Mouse (Mus musculus): ENCODE data around the gene Igsf8.

Gene Igsf8

DNA sequence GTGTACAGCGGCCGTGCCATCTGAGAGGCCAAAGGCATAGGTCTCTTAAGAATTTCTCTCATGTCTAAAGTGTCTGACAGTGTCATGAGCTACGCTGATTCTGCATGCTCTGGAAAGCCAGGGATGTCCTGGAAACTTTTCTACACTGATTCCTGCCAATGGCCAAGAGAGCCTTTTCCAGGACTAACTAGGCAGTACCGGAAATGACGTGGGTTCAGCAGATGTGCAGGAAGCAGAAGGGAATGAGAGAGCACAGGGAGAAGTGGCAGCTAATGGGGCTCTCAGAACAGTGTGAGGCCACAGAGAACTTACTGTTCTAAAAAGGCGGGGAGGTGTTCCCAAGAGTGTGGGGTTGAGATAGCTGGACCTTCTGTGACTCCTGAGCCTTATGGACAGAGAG is 11.9 kb downstream of the Igsf8 start:
- DNase-seq (ENCODE audit: low read depth, low spot score) = no peak

DNA sequence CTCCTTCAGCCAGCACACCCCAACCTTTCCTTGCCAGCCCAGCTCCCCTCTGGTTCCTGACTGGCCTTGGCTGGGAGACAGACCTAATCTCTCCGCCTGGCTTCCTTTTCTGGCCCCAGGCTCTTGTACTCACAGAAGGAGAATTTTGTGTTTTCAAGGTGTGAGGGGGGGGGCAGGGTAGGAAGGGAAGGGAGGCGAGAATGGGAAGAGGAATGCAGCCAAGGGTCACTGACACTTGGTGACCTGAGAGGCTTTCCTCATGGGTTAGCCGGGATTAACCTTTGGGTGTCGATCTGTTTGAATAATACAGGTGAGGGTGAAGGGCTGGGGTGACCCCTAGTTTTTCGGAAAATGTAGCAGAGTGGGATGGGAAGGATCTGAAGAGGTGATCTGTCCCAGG is 12.7 kb downstream of the Igsf8 start:
- DNase-seq (ENCODE audit: low read depth, low spot score) = no peak

DNA sequence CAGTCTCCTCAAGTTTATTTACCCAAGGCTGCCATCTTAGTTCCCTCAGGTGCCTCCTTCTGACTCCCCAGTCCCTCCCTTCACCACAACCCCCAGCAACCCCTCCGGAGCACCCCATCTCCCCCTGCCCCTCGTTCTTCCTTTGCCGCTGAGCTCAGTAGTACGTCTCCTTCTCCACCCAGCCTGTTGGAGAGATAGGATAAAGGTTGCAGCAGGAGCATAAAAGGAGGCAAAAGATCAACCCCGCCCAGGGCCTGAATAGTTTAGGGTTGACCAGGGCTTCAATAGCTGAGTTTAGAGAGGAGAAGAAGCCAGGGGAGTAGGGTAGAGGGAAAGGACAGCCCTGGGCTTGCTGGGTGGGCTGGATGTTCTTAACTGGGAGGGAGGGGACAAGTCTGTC is 13.1 kb downstream of the Igsf8 start:
- DNase-seq (ENCODE audit: low read depth, low spot score) = no peak

DNA sequence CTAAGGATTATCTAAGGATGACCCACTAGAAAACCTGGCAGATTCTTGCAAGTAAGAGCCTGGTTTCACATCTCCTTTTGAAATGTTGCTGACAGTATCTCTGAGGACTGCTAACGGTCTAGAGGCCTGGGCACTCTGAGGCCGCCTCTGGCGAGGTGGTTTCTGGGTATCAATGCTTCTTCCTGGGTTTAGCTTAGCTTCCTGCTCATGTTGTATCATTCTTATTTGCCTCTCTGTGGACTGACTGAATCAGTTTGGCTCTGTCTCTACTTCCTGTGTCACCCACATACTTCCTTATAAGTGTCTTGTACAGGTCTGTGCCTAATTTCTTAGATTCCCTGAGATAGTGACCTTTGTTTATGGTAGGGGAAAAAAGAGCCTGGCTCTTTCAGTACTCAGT is 15.7 kb downstream of the Igsf8 start:
- no peak for DNase-seq (ENCODE audit: low read depth, low spot score)

DNA sequence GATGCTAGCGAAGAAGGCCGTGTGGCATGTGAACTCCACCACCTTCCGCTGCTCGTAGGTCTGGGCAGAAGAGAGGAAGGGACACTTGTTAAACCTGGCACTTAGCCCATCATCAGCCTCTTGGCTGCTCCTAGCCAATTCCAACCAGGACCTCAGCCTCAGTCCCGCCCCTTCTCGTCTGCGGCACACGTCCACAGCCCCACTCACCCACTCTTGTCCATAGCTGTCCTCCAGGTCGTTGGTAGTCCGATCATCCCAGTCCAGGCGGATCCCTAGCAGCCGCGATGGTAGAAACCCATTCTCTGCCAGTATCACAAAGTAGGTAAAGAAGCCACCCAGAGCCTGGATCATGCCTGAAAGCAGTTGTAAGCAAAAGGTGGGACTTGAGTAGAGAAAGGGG is 16.9 kb downstream of the Igsf8 start:
- DNase-seq (ENCODE audit: low read depth, low spot score) = no peak

DNA sequence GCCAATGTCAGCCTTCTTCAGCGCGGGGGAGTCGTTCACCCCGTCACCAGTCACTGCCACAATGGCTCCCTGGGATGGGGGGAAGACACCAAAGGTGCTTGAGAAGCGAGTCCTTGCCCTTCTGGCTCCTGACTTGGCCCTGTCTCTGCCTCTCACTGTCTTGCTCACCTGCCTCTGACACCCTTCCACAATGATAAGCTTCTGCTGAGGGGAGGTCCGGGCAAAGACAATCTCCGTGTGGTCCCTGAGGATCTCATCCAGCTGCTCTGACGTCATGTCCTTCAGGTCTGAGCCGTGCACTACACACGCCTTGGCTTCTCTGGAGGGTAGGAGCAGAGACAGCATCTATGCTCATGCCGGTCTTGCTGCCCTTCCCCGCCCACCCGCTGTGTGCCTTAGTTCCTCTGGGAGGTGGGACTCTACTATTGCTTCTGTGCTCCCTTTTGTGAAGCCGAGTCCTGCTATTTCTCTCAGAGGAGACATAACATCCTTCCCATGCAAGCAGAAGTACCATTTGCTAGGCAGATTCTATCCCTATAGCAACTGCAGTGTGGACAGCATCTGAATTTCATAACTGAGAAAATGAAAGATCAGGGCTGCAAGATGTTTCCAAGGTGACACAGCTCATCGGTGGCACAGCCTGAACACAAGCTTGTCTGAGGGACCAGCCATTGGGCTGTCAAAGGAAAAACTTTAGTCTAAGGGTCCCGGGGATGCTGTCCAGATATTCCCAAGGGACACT is 18.5 kb downstream of the Igsf8 start:
- peak; percentile 60 for DNase-seq (ENCODE audit: low read depth, low spot score)

DNA sequence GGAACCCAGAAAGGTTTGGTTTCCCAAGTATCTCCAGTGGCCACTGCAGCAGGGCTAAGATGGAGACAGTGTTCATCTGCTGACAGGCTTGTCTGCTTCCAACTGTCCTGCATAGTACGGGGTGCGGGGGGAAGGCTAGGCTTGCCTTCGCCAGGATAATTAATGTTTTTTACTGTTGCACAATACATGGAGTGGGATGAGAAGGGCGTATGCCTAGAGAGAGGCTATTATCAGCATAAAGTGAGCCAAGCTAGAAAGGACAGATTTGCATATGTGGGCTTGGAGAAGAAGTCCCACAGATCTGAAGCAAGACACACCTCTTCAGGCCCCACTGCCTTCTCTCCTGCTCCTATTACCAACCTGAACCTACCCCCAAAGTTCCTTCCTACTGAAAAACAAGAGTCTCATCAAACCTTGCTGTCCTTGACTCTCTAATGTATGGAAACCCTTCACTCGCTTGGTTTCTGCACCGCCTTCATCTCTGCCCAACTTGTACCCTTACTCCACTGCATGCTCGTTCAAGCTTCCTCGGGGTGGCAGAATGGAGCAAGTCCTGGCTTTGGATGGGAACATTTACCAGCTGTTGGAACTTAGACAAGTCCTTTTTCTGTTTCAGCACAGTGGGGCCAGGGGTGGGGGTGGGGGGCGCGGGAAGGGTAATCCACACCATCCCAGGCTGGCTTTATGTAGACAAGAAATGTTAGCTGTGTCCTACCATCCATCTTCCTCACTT is 20.2 kb downstream of the Igsf8 start:
- DNase-seq (ENCODE audit: low read depth, low spot score) = no peak

DNA sequence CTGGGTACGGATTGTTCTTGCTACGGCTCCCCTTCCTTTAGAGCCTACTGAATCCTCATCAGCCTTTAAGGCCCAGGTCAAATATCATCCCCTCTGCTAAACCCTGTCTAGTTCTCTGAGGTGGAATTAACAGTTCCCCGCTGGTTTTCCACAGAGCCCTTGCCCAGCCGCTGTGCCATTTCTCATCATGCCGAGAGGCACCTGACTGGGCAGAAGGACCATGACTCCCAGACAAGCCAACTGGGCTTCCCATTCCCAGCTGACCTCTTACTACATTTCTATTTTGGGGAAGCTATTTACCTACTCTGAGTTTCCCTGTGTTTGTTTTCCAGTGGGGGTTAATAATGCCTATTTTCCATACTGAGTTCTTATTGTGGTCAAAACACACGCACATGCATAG is 21.6 kb downstream of the Igsf8 start:
- DNase-seq (ENCODE audit: low read depth, low spot score) = no peak

DNA sequence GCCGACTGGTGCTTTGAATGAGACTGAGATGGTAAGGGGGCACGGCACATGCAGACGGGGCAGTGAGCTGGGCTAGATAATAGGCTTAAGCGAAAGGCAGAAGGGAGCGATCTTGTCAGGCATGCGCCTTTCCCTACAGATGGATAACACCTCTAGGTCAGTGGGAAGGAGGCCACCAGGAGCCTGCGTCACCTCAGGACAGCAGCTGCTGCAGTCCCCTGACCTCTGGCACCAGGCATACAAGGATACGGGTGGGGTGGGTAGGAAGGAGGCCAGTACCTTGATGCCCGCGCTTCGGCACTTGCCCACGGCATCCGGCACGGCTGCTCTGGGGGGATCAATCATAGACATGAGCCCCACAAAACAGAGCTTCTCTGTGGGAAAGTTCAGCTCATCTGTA is 22.8 kb downstream of the Igsf8 start:
- no peak for DNase-seq (ENCODE audit: low read depth, low spot score)

DNA sequence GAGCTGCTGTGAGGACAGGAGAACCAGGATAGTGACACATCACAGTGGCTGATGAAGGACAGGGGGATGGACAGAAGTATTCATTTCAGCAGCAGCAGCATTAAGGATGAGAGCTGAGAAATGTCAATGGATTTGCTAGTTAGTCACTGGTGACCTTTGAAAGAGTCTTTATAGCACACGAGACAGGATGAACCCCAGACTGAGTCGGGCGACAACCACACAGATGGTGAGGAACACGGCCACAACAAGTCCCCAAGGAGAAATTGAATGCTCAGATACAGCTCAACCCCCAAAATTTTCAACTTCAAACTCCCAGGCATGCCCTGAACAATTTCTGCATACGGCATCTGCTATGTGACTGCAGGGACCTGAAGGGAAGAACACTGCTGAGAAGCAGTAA is 25.3 kb downstream of the Igsf8 start:
- no peak for DNase-seq (ENCODE audit: low read depth, low spot score)

DNA sequence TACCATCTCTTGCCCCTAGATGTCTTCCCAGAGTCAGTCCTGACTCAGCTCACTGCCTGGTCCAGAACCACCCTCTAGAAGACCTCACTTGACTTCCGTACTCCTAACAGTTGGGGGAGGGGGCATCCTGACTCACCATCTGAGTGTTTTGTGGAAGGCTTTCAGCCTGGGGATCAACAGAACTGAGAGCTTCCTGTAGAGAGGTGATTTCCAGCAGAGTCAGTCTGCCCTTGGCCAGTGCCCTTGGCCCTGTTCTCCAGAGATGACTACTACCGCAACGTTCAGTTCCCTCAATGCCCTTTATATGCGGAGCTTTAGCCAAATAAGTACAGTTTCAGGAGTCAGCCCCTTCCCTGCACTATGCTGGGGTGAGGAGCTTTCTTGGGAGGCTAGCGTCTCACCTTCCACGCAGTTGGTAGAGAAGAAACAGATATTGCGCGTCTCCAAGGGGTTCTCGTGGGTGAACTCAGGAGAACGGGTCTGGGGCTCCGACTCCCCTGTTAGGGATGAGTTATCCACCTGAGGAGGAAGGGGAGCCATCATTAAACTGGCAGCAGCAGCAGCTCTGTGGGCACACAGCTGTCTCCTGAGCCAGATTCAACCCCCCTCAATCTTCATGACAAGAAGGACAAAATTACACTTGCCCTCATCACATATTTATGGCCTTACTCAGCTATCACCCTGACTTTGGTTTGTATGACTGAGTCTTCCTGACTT is 27.6 kb downstream of the Igsf8 start:
- DNase-seq (ENCODE audit: low read depth, low spot score) = no peak

DNA sequence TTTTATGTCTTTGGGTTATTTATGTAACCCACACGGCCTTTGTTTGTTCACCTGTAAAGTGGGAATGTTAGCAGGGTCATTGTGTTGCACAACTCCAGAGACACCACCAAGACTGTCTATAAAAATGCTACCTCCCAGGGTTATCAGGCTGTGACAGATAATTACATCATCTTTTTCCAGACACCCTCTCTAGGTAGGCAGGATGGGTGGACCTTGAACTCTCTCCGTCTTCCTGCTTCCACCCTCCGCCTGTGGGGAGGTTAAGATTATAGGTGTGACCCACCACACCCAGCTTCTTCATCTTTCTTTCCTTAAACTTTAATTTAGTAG is 28.1 kb downstream of the Igsf8 start:
- no peak for DNase-seq (ENCODE audit: low read depth, low spot score)

DNA sequence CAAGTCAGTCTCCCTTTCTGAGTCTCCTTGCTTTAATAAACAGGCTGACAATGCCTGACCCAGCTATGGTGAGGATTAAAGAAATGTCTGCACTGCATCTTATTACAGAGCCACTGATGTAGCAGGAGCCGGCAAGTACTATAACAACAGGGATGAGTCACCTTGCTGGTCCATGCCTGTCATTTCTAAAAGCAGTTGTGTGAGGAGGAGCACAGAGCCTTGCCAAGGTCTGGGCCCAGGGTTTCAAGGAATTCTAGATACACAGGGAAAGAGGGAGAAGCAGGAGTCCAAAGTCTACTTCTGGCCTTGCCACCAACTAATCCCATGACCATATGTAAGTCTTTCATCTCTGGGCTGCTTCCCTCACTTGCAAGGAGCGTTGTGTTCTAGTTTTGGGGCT is 31.4 kb downstream of the Igsf8 start:
- DNase-seq (ENCODE audit: low read depth, low spot score) = no peak

DNA sequence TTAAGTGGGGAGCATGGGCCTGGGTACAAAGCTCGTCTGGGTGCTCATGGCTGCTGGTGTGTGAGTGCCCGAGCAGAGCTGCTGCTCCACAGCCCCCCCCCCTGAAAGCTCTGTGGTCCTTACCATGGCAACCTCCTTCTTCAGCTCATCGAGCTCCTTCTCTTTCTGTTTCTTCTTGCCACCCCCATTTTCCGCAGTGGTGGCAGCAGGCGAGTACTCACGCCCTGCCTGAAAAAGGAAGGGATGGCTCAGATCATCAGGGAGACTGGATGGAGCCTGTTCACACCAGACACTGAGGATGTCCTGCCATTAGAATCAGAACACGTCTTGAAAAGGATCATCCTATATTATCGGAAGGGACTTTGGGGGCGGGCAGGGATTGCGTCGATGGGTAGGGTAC is 32.0 kb downstream of the Igsf8 start:
- DNase-seq (ENCODE audit: low read depth, low spot score) = no peak

DNA sequence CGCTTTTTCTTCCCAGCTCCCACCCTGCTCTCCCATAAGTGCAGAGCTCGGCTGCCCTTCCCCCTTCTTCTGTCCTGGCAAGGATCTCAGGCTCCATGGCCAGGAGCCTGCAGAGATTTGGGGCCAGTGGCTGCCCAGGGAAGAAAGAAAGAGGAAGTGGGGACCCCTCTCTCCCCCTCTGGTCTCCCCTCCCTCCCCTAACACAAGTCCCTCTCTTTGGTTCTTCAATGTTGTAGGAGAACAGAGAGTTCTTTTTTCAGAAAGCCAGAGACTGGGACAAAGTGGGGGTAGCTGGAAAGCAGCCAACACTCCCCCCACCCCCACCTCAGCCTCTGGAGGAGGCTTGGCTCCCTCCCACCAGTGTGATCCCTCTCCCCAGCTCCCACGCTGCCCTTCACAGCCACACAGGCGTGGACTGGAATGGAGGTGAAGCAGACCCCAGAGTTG is 34.3 kb downstream of the Igsf8 start:
- DNase-seq (ENCODE audit: low read depth, low spot score) = no peak

DNA sequence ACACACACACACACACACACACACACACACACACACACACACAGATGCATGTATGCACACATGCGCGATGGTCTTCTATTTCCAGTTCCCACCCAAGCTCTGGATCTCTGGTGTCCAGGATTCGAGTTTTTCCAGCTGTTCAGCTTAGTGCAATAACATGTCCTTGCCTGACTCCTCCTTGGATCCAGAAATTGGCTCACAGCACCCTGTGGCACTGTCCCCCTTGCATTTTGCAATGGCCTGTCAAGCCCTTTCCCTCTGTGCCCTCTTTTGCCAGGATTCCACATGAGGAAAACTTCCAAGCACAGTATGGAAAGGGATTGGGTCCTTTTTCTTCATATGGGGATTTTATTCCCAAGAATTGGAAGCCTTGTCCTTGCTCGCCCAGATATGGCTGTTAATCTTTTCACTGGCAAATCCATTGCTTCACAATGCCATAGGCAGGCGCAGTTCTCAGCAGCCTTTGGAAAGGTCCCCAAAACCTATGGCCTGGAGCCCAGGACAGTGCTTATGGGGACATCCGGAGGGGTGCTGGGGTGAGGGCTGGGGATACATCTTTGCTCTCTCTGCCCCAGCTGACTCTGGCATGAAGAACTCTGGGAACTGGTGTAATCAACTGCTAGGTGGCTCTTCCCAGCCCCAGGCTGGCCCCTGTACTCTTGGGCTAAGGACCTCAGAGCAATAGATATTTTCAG is 35.5 kb downstream of the Igsf8 start:
- DNase-seq (ENCODE audit: low read depth, low spot score) = no peak

DNA sequence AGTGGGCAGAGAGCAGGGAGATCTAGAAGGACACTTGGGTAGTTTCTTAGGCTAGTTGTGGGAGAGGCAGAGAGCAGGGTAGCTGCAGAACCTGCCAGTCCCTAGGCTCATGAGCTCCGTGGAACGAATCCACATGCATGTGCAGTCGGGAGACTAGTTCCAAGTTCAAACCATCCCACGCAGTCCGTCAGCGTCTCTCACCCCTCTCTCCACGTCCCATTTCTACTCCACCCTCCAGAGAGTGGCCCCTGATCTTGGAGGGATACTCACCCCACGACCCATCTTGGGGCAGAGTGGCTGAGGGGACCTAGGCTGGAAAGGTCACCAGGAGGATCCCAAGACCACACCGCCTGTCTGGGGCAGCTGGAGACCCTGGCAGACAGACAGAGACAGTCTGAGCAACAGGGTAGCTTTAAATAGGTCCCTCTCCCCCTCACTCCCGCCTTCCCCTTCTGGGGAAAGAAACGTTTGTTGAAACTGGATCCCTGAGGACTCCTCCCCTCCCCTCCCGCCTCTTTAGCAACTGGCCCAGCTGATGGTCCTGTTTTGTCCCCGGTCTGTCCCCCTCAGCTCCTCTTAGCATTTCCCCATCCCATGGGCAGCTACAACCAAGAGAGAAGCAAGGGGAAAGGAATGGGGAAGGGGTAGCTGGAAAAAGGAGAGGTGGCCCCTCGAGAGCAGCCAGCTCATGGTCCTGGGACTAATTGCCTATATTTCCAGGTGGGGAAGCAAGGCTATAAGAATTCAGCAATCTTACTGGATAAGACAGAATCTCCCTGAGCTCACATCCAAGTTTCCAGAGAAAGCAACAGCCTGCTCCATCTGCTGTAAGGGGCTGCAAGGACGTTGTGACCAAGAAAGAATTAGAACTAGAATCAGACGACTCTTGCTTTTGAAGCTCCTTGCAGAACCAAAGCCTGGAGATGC is 36.4 kb downstream of the Igsf8 start, which contains the start of gene Atp1a2:
Gene Atp1a2 (minus strand): TSS at position 454 of the 927 bp plus-strand sequence.
- DNase-seq (ENCODE audit: low read depth, low spot score) = no peak

DNA sequence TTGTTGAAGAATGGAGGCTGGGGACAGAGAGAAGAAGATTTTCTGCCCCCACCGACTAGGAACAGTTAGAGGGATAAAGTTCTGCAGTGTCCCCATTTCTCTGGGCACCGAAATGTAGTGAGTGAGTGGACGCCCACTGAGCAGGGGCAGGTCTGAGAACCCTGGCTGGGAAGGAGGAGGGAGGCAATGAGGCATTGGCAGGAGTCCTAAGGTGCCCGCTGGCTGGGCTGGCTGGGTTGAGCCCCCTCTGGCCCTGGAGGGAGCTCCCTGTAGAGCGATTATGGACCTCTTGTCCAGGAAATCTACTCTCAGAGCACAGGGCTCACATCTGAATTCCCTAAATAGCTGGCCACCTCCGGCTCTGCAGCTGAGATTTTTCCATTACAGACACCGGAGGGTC is 38.1 kb downstream of the Igsf8 start:
- DNase-seq (ENCODE audit: low read depth, low spot score) = no peak

DNA sequence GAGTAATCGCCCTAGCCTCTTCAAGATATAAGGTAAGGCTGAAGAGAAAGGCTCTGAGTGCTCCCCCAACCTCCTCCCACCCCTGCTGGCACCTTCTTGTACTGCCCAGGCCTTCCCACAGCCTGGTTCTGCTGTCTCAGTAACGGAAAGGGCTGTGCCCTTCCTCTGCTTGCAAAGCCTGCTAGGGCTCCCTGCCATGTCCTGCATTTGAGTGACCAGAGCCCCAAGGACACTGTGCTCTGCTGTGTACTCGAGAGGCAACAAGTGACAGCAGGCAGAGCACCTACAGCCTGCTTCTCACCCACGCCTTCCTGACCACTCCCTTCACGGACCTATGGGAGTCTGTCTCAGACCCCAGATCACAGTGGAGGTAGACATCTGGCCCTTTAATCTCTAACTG is 38.8 kb downstream of the Igsf8 start:
- DNase-seq (ENCODE audit: low read depth, low spot score) = no peak

DNA sequence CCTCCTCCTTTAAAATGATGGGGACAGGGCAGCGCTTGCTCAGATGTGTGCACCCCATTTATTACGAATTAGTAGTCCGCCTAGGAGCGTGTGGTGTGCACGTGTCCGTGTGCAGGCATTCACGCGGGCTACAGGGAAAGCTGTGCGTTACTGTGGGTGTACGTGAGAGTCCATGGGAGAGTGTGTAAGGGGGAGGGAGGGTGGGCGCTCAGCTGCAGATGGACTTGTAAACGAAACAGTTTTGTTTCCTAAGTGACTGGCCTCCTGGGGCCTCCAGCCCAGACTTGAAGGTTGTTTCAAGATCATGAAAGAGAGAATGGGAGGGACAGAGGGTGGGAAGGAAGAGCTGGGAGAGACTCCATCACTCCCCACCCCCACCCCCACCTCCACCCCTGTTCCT is 39.7 kb downstream of the Igsf8 start:
- peak; percentile 63 for DNase-seq (ENCODE audit: low read depth, low spot score)

DNA sequence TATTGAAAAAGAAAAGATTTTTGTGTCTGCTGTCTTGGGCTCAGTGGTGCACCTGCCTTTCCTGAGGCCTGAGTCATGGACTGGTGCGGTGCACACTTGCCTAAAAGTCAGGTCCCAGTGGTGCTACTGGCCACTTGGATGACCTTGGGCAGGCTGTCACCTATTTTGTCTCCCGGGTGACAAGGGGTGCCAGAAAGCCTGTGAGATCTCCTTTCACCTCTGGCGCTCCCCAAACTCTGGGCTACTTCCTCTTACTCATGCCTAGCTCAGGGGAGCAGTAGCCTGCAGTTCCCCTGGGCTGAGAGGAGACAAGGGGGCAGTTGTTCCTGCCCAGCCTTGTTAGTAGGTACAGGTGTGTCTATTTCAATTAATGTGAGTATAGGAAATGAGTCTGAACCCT is 40.9 kb downstream of the Igsf8 start:
- DNase-seq (ENCODE audit: low read depth, low spot score) = no peak

Data from ZHBTc4 (cell line).